Mouse (Mus musculus) megakaryocyte progenitor cell, adult 5-6 weeks (primary cell): Measurements from ENCODE around the gene Siglech. TPM values are rescaled to one million over a fixed set of nuclear protein-coding genes. Genes with fewer than 3 reads are reported as not detected.

ENCODE experiments used
- total RNA-seq, 2 experiments: library from RNA; stranded (forward) in 1 of 2; stranded (reverse) in 1 of 2; fragments of 157-497, 149-512 nt in 1 of 2; fragments of 200-1000 nt in 1 of 2; gene quantifications; 2 replicates each; pipeline versions ENCODE4 v1.2.3 to v1.2.4; 2015 to 2017

Siglech gene
- total RNA-seq, 2 experiments from 2014 or later = 0.46 TPM; not detected in 1

Other genes starting within 250 kb of the Siglech start
- gene Tubgcp5, start 26.0 kb downstream of the Siglech start, total RNA-seq (2015) = 34.5 and 43.3 TPM in 2 replicates
- gene Tubgcp5, start 26.0 kb downstream of the Siglech start, total RNA-seq (2017) = 23.2 and 60.3 TPM in 2 replicates
- 38.7 and 42.8 TPM in 2 replicates for gene Cyfip1, start 73.6 kb downstream of the Siglech start, total RNA-seq (2015)
- 41.1 and 49.2 TPM in 2 replicates for gene Cyfip1, start 73.6 kb downstream of the Siglech start, total RNA-seq (2017)
- 55.1 and 56.7 TPM in 2 replicates for gene Nipa2, start 194.3 kb downstream of the Siglech start, total RNA-seq (2015)
- 32.1 and 35.4 TPM in 2 replicates for gene Nipa2, start 194.3 kb downstream of the Siglech start, total RNA-seq (2017)